Mouse (Mus musculus): ENCODE data around the gene Nfatc3. TPM values are rescaled to one million over a fixed set of nuclear protein-coding genes. Genes with fewer than 3 reads are reported as not detected.

The Nfatc3 gene
- polyA plus RNA-seq, 1 experiment from 2014 or later = 5.0 TPM

- peak overlapping the region; percentile 86 for H3K4me2 ChIP-seq
- H3K27me3 ChIP-seq (replicated peaks) = no peaks in the 10 kb centered on the region
- no peak for ATAC-seq
- peak overlapping the region; percentile 86 for H3K4me3 ChIP-seq
- under 1% methylated on average over 3 of the region's 3 CpGs for WGBS (ENCODE audit: insufficient replicate concordance)
- no peaks in the 10 kb centered on the region for H3K9me3 ChIP-seq (replicated peaks)
- peak overlapping the region; percentile 97 for H3K27ac ChIP-seq
- H3K9ac ChIP-seq = peak overlapping the region; percentile 94
- H3K36me3 ChIP-seq = no peaks in the 10 kb centered on the region
- peaks cover 56% of the 10 kb centered on the region for H3K4me1 ChIP-seq
Observed at GRCm38 (mm10) chr8:106060521-106060920, 1.9 kb downstream of the Nfatc3 start.

GRCm38 (mm10) chr8:106061686-106062085 is 3.0 kb downstream of the Nfatc3 start:
- peak overlapping the region; percentile 86 for H3K4me2 ChIP-seq
- no peaks in the 10 kb centered on the region for H3K27me3 ChIP-seq (replicated peaks)
- H3K4me3 ChIP-seq = peak overlapping the region; percentile 86
- H3K4me1 ChIP-seq = peaks cover 56% of the 10 kb centered on the region
- H3K36me3 ChIP-seq = no peaks in the 10 kb centered on the region
- ATAC-seq = no peak
- peak overlapping the region; percentile 10; the same call in 1 of the 2 replicates for H3K27ac ChIP-seq
- no peaks in the 10 kb centered on the region for H3K9me3 ChIP-seq (replicated peaks)
- 61% methylated on average over 6 of the region's 6 CpGs for WGBS (ENCODE audit: insufficient replicate concordance)
- peak overlapping the region; percentile 94 for H3K9ac ChIP-seq

GRCm38 (mm10) chr8:106063046-106063445 is 4.4 kb downstream of the Nfatc3 start:
- Histone ChIP-seq H3K4me1 (peaks cover 50% of the 10 kb centered on the region), H3K36me3 (no peaks in the 10 kb centered on the region), H3K27ac (peak overlapping the region; percentile 56; the same call in 1 of the 2 replicates), H3K4me2 (peak overlapping the region; percentile 86), H3K4me3 (peak overlapping the region; percentile 6; the same call in 1 of the 2 replicates), H3K9me3 (replicated peaks) (no peaks in the 10 kb centered on the region), H3K9ac (no peak overlapping the region), H3K27me3 (replicated peaks) (no peaks in the 10 kb centered on the region)
- no peak for ATAC-seq
- 69% methylated on average over 7 of the region's 7 CpGs for WGBS (ENCODE audit: insufficient replicate concordance)

GRCm38 (mm10) chr8:106066721-106067120 is 8.1 kb downstream of the Nfatc3 start:
- H3K4me2 ChIP-seq = no peak overlapping the region
- no peak overlapping the region for H3K9ac ChIP-seq
- no peak for ATAC-seq
- H3K36me3 ChIP-seq = no peaks in the 10 kb centered on the region
- H3K27me3 ChIP-seq (replicated peaks) = no peaks in the 10 kb centered on the region
- no peak overlapping the region for H3K4me3 ChIP-seq
- no peak overlapping the region for H3K27ac ChIP-seq
- peaks cover 45% of the 10 kb centered on the region for H3K4me1 ChIP-seq
- WGBS (ENCODE audit: insufficient replicate concordance) = 79% methylated on average over 2 of the region's 2 CpGs
- no peaks in the 10 kb centered on the region for H3K9me3 ChIP-seq (replicated peaks)

- H3K4me2 ChIP-seq = no peak overlapping the region
- H3K4me3 ChIP-seq = no peak overlapping the region
- H3K9ac ChIP-seq = no peak overlapping the region
- peaks cover 16% of the 10 kb centered on the region; the same call in 1 of the 2 replicates for H3K4me1 ChIP-seq
- H3K27me3 ChIP-seq (replicated peaks) = no peaks in the 10 kb centered on the region
- H3K36me3 ChIP-seq = no peaks in the 10 kb centered on the region
- WGBS (ENCODE audit: insufficient replicate concordance) = 65% methylated on average over 1 of the region's 1 CpGs
- ATAC-seq = no peak
- H3K27ac ChIP-seq = no peak overlapping the region
- H3K9me3 ChIP-seq (replicated peaks) = no peaks in the 10 kb centered on the region
Observed at GRCm38 (mm10) chr8:106069565-106069964, 10.9 kb downstream of the Nfatc3 start.

GRCm38 (mm10) chr8:106072113-106072512 is 13.5 kb downstream of the Nfatc3 start:
- H3K4me1 ChIP-seq = peaks cover 16% of the 10 kb centered on the region; the same call in 1 of the 2 replicates
- H3K4me3 ChIP-seq = no peak overlapping the region
- no peaks in the 10 kb centered on the region; the same call in 1 of the 2 replicates for H3K9me3 ChIP-seq (replicated peaks)
- H3K36me3 ChIP-seq = peaks cover 3% of the 10 kb centered on the region; the same call in 1 of the 2 replicates
- H3K4me2 ChIP-seq = no peak overlapping the region
- H3K27ac ChIP-seq = no peak overlapping the region
- no peaks in the 10 kb centered on the region for H3K27me3 ChIP-seq (replicated peaks)
- no peak overlapping the region for H3K9ac ChIP-seq
- no peak for ATAC-seq

DNA sequence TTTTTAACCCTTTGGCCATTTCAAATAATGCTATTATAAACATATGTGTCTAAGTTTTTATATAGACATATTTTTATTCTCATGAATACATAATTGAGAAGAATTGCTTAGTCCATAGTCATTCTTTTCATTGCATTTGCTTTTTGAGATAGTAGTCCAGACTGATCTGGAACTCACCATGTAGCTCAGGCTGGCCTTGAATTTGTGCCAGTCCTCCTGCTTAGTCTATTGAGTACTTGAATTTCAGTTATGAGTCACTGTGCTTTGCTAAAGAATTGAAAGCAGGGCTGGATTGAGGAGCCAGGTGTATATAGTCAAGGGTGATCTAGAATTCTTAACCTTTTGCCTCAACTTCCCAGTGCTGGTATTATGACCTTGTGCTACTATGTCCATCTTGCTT is 15.6 kb downstream of the Nfatc3 start:
- Histone ChIP-seq H3K36me3 (peaks cover 15% of the 10 kb centered on the region), H3K9ac (no peak overlapping the region), H3K27ac (no peak overlapping the region), H3K4me2 (no peak overlapping the region), H3K27me3 (replicated peaks) (no peaks in the 10 kb centered on the region), H3K4me1 (peaks cover 19% of the 10 kb centered on the region), H3K9me3 (replicated peaks) (no peaks in the 10 kb centered on the region; the same call in 1 of the 2 replicates), H3K4me3 (no peak overlapping the region)
- ATAC-seq = no peak

GRCm38 (mm10) chr8:106074659-106075058 is 16.0 kb downstream of the Nfatc3 start:
- H3K4me1 ChIP-seq = peaks cover 17% of the 10 kb centered on the region
- no peak overlapping the region for H3K27ac ChIP-seq
- no peak overlapping the region for H3K4me2 ChIP-seq
- no peak overlapping the region for H3K9ac ChIP-seq
- peaks cover 19% of the 10 kb centered on the region for H3K36me3 ChIP-seq
- H3K9me3 ChIP-seq (replicated peaks) = no peaks in the 10 kb centered on the region; the same call in 1 of the 2 replicates
- no peaks in the 10 kb centered on the region for H3K27me3 ChIP-seq (replicated peaks)
- no peak overlapping the region for H3K4me3 ChIP-seq
- ATAC-seq = no peak
- 66% methylated on average over 1 of the region's 1 CpGs for WGBS (ENCODE audit: insufficient replicate concordance)

DNA sequence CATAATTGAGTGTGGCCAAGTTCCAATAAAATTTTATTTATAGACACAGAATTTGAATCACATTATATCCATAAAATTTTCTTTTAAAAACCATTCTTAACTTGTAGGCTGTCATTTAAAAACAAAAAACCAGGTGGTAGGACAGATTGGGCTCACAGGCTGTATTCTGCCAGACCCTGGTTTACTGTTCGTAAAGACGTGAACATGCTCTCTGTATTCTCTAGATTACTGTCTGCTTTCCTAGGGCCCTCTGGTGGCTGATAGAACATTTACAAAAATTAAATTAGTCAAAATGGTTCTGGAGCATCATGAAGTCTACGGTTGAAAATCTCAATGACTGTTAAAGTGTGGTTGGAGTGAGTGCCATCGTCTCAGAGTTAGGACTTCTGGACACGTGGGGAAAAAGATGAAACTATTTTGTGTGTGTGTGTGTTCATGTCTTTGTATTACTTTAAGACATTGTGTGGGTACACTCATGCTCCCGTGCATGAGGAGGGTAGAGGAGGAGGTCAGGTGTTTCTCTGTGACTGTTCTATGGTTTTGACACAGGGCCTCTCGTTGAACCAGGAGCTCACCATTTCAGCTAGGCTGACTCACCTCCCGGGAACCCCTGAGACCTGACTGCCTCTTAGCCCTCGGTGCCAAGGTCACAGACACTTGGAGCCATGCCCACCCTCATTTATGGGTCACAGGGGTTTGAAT is 16.7 kb downstream of the Nfatc3 start:
- Histone ChIP-seq H3K4me3 (no peak overlapping the region), H3K36me3 (peaks cover 24% of the 10 kb centered on the region), H3K4me2 (no peak overlapping the region), H3K27ac (no peak overlapping the region), H3K4me1 (peaks cover 15% of the 10 kb centered on the region), H3K27me3 (replicated peaks) (no peaks in the 10 kb centered on the region), H3K9me3 (replicated peaks) (no peaks in the 10 kb centered on the region; the same call in 1 of the 2 replicates), H3K9ac (no peak overlapping the region)
- no peak for ATAC-seq
- 71% methylated on average over 9 of the region's 9 CpGs for WGBS (ENCODE audit: insufficient replicate concordance)

GRCm38 (mm10) chr8:106075863-106076174 is 17.2 kb downstream of the Nfatc3 start:
- Histone ChIP-seq H3K9ac (no peak overlapping the region), H3K27ac (no peak overlapping the region), H3K9me3 (replicated peaks) (no peaks in the 10 kb centered on the region; the same call in 1 of the 2 replicates), H3K4me2 (no peak overlapping the region), H3K4me1 (peaks cover 9% of the 10 kb centered on the region), H3K27me3 (replicated peaks) (no peaks in the 10 kb centered on the region), H3K4me3 (no peak overlapping the region), H3K36me3 (peaks cover 29% of the 10 kb centered on the region)
- 94% methylated on average over 5 of the region's 5 CpGs for WGBS (ENCODE audit: insufficient replicate concordance)
- no peak for ATAC-seq

DNA sequence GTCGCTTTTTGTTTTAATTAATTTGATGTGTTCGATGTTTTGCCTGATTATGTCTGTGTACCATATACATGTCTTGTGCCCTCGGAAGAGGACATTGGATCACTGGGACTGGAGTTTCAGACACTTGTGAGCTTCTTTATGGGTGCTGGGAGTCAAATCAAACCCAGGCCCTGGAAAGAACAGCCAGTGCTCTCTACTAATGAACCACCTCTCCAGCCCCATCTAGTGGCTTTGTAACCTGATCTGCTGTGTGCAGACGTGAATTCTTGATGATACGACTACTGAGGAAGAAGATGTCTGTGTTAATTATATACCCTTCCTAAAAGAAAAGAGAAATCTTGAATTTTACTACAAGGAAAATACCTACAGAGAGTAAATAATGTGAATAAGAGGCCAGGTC is 18.0 kb downstream of the Nfatc3 start:
- Histone ChIP-seq H3K9me3 (replicated peaks) (no peaks in the 10 kb centered on the region; the same call in 1 of the 2 replicates), H3K27ac (no peak overlapping the region)
- no peak for ATAC-seq

GRCm38 (mm10) chr8:106077452-106078067 is 18.9 kb downstream of the Nfatc3 start:
- H3K4me2 ChIP-seq = no peak overlapping the region
- peaks cover 8% of the 10 kb centered on the region for H3K4me1 ChIP-seq
- peaks cover 42% of the 10 kb centered on the region for H3K36me3 ChIP-seq
- WGBS (ENCODE audit: insufficient replicate concordance) = 81% methylated on average over 1 of the region's 1 CpGs
- no peaks in the 10 kb centered on the region for H3K27me3 ChIP-seq (replicated peaks)
- no peak overlapping the region for H3K27ac ChIP-seq
- H3K9ac ChIP-seq = no peak overlapping the region
- no peaks in the 10 kb centered on the region; the same call in 1 of the 2 replicates for H3K9me3 ChIP-seq (replicated peaks)
- no peak overlapping the region for H3K4me3 ChIP-seq
- 0 out of 2 replicates have a peak, but pooled peaks have one; percentile 21 for ATAC-seq

More for the DNA sequence above, 18.0 kb downstream of the Nfatc3 start:
- no peak overlapping the region for H3K4me2 ChIP-seq
- 80% methylated on average over 5 of the region's 5 CpGs for WGBS (ENCODE audit: insufficient replicate concordance)
- H3K36me3 ChIP-seq = peaks cover 35% of the 10 kb centered on the region
- no peak overlapping the region for H3K9ac ChIP-seq
- H3K27me3 ChIP-seq (replicated peaks) = no peaks in the 10 kb centered on the region
- no peak overlapping the region for H3K4me3 ChIP-seq
- H3K4me1 ChIP-seq = peaks cover 8% of the 10 kb centered on the region

All from liver, embryonic 12.5 days (tissue).